Mouse (Mus musculus): ENCODE data around the gene Pdia6. TPM values are rescaled to one million over a fixed set of nuclear protein-coding genes. Genes with fewer than 3 reads are reported as not detected.

Pdia6 gene
- polyA plus RNA-seq (2016; fragmentation: Nextera tagmentation; extraction: Ambion mirVana) = 625 and 652 TPM in 2 replicates

DNA sequence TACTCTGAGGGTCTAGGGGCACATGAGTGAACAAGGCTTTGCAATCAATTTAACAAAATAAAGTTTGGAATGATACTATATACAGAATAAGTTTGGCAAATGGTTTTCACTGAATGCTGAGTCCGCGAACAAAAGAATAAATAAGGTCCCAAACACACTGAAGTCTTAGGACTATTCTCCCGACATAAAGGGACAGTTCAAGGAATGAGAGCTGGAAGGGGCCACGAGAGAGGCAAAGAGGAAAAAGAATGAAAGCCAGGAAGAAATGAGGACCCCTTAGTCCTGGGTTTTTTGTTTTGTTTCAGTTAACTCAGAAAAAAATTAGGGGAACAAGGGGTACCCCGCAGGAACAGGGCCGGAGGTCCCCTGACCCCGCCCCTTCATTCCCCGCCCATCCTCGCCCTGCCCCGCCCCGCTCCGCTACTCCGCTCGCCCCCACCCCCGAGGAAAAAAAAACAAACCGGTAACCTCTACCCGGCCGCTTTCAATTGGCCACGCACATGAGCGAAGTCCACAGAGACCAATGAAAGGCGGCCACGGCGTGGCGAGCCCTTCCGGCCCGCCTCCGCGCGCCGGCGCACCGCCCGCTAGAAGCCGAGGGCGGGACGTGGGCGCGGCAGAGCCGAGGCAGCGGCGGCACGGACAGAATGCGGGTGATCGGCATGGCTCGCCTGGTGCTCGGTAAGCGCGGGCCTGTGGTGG lies at the start of gene Pdia6:
TSS of gene Pdia6 (plus strand) at position 575 of the 702 bp plus-strand sequence.
- H3K4me3 ChIP-seq = peak within 1 kb of the TSS; percentile 97
- H3K27ac ChIP-seq (replicated peaks) = peak within 1 kb of the TSS; percentile 94
- peaks cover 25% of the 10 kb centered on the region for H3K4me1 ChIP-seq
- H3K9me3 ChIP-seq = no peaks in the 10 kb centered on the region
- peak; percentile 96 for DNase-seq (ENCODE audit: low spot score)
- peaks cover 30% of the 10 kb centered on the region for H3K36me3 ChIP-seq (replicated peaks)
- no peaks in the 10 kb centered on the region for H3K27me3 ChIP-seq (replicated peaks; ENCODE audit: low read depth, poor library complexity, severe bottlenecking)
- WGBS = 2% methylated on average over 48 of the region's 48 CpGs

DNA sequence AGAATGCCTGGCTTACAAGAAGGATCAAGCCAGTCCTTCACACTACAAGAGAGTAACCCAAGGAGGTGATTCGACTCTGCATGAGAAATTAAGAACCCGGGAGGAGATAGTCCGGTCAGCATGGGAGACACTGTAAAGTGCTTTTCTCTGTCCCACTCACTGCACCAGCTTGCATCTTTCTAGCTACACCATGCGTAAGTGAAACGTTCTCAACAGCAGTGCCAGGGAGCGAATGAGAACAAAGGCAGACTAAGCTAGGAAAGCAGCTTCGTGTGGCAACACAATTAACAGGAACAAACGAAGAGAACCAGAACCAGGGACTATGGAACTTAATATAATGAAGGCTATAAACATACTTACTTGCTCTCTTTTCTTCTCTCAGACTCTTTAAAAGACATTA lies 48.0 kb upstream of the Pdia6 start:
- H3K4me3 ChIP-seq = no peak overlapping the region
- no peak overlapping the region for H3K27ac ChIP-seq (replicated peaks)
- no peak for DNase-seq (ENCODE audit: low spot score)
- whole genome bisulfite sequencing = 67% methylated on average over 8 of the region's 8 CpGs
- 0 out of 2 replicates have a peak, but pooled peaks cover 2% of the 10 kb centered on the region for H3K9me3 ChIP-seq
- H3K27me3 ChIP-seq (replicated peaks; ENCODE audit: low read depth, poor library complexity, severe bottlenecking) = no peaks in the 10 kb centered on the region
- H3K36me3 ChIP-seq (replicated peaks) = no peaks in the 10 kb centered on the region
- H3K4me1 ChIP-seq = no peaks in the 10 kb centered on the region

DNA sequence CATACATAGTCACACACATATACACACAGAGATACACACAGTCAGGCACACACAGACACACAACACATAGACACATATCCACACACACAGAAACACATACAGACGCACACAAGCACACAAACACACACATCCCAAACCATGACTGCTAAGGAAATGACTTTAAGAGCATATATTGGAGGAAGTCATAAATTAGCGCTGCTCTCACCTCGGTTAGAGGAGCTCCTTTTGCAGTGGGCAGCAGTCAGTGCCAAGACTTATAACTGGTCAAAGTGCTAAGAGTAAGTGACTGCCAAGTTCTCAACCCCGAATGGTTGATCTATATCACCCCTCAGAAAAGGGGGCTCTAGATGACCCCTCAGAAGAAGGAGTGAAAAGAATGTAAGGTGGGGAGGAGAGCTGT lies 47.2 kb upstream of the Pdia6 start:
- H3K9me3 ChIP-seq = 0 out of 2 replicates have a peak, but pooled peaks cover 2% of the 10 kb centered on the region
- DNase-seq (ENCODE audit: low spot score) = no peak
- no peaks in the 10 kb centered on the region; the same call in 1 of the 2 replicates for H3K27me3 ChIP-seq (replicated peaks; ENCODE audit: low read depth, poor library complexity, severe bottlenecking)
- H3K27ac ChIP-seq (replicated peaks) = no peak overlapping the region
- no peaks in the 10 kb centered on the region for H3K4me1 ChIP-seq
- no peak overlapping the region for H3K4me3 ChIP-seq
- WGBS = 87% methylated on average over 4 of the region's 4 CpGs
- no peaks in the 10 kb centered on the region for H3K36me3 ChIP-seq (replicated peaks)

DNA sequence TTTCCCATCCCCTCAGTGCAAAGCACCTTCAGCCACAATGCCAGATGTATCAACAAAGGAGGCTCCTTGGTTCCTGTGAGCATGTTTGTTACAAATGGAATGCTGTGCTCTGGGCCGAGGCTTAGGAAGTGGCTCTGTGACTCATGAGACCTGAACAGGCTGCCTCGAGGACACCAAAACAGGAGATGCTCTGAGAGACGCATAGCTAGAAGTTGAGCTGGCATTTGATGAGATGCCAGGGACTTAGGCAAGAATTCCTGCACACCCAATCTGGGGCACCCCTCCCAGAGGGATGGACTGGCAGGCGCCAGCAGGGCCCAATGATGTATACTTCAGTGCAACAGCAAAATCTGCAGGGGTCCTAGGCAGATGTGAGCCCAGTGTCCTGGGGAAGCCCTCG lies 45.7 kb upstream of the Pdia6 start:
- no peak overlapping the region for H3K27ac ChIP-seq (replicated peaks)

GRCm38 (mm10) chr12:17221891-17222428 lies 44.4 kb upstream of the Pdia6 start:
- Histone ChIP-seq H3K27ac (replicated peaks) (no peak overlapping the region), H3K9me3 (no peaks in the 10 kb centered on the region), H3K27me3 (replicated peaks; ENCODE audit: low read depth, poor library complexity, severe bottlenecking) (no peaks in the 10 kb centered on the region; the same call in 1 of the 2 replicates), H3K36me3 (replicated peaks) (no peaks in the 10 kb centered on the region), H3K4me3 (no peak overlapping the region), H3K4me1 (no peaks in the 10 kb centered on the region)
- WGBS = 45% methylated on average over 5 of the region's 5 CpGs
- DNase-seq (ENCODE audit: low spot score) = peak; percentile 42

More for the DNA sequence above, 45.7 kb upstream of the Pdia6 start:
- DNase-seq (ENCODE audit: low spot score) = no peak
- Histone ChIP-seq H3K36me3 (replicated peaks) (no peaks in the 10 kb centered on the region), H3K27me3 (replicated peaks; ENCODE audit: low read depth, poor library complexity, severe bottlenecking) (no peaks in the 10 kb centered on the region; the same call in 1 of the 2 replicates), H3K4me3 (no peak overlapping the region), H3K9me3 (no peaks in the 10 kb centered on the region), H3K4me1 (no peaks in the 10 kb centered on the region)
- WGBS = 71% methylated on average over 5 of the region's 5 CpGs

DNA sequence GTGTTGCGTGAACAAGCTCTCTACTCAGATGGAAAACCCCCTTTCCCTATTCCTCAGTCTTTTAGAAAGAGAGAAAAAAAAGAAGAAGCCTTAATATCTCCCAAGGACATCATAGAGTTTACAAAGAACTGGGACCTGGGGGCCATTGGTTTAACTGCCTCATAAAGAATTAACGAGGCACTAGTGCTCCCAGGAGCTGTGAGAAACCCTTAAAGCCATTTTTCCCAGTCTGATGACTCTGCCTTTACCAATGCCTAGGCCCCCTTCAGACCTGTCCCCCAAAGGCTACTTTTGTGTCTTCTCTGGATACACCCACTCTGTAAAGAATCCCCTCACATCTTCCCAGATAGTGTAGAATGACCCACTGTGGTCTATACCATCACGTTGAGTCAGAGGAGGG lies 43.3 kb upstream of the Pdia6 start:
- H3K4me3 ChIP-seq = no peak overlapping the region
- no peaks in the 10 kb centered on the region for H3K9me3 ChIP-seq
- no peaks in the 10 kb centered on the region for H3K4me1 ChIP-seq
- H3K27ac ChIP-seq (replicated peaks) = no peak overlapping the region
- H3K27me3 ChIP-seq (replicated peaks; ENCODE audit: low read depth, poor library complexity, severe bottlenecking) = no peaks in the 10 kb centered on the region; the same call in 1 of the 2 replicates
- no peaks in the 10 kb centered on the region for H3K36me3 ChIP-seq (replicated peaks)
- WGBS = 71% methylated on average over 3 of the region's 3 CpGs
- DNase-seq (ENCODE audit: low spot score) = no peak

- Histone ChIP-seq H3K27me3 (replicated peaks; ENCODE audit: low read depth, poor library complexity, severe bottlenecking) (no peaks in the 10 kb centered on the region; the same call in 1 of the 2 replicates), H3K9me3 (no peaks in the 10 kb centered on the region), H3K36me3 (replicated peaks) (no peaks in the 10 kb centered on the region), H3K4me3 (no peak overlapping the region), H3K4me1 (no peaks in the 10 kb centered on the region), H3K27ac (replicated peaks) (no peak overlapping the region)
- no peak for DNase-seq (ENCODE audit: low spot score)
- 83% methylated on average over 5 of the region's 5 CpGs for WGBS
Observed at GRCm38 (mm10) chr12:17225012-17225411, 41.3 kb upstream of the Pdia6 start.

DNA sequence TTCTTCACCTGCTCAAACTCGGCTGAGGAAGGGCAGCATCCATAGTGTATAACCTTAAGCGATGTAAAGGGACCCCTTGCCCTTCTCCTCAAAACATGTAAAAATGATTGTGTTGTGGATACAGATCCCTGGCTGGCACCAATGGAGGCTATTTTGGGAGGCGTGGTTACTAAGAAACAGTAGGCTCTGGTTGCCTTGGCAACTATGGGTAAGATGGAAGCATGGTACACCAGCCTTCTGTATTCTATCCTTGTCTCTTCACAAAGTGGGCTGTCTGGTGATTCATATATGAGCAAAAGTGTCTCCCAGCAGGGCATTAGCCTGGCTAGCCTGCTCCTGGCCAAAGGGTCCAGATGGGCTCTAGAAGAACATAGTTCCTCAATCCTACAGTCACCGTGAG lies 38.4 kb upstream of the Pdia6 start:
- no peak overlapping the region for H3K4me3 ChIP-seq
- WGBS = 84% methylated on average over 4 of the region's 4 CpGs
- peaks cover 9% of the 10 kb centered on the region for H3K4me1 ChIP-seq
- no peaks in the 10 kb centered on the region; the same call in 1 of the 2 replicates for H3K27me3 ChIP-seq (replicated peaks; ENCODE audit: low read depth, poor library complexity, severe bottlenecking)
- H3K27ac ChIP-seq (replicated peaks) = no peak overlapping the region
- DNase-seq (ENCODE audit: low spot score) = no peak
- no peaks in the 10 kb centered on the region for H3K36me3 ChIP-seq (replicated peaks)
- no peaks in the 10 kb centered on the region for H3K9me3 ChIP-seq

DNA sequence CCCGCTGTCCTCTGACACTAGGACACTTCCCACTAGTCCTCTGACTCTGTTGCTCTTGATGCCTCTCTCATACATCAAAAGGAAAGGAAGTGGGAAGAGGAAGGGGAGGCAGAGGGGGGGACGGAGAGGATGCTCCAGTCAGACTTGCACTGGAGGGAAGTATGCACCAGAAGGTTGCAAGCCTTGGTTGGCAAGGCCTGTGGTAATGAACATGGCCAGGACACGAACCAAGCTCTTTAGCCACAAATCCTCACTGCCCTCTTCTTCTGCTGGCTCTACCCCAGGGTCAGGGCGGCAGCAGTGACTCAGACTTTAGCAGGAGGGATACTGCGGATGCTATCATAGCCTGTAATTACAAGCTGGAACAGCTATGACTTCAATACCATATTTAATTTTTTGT lies 35.8 kb upstream of the Pdia6 start:
- no peaks in the 10 kb centered on the region for H3K36me3 ChIP-seq (replicated peaks)
- no peak for DNase-seq (ENCODE audit: low spot score)
- no peaks in the 10 kb centered on the region for H3K9me3 ChIP-seq
- 82% methylated on average over 5 of the region's 5 CpGs for WGBS
- H3K4me1 ChIP-seq = peaks cover 13% of the 10 kb centered on the region
- H3K27me3 ChIP-seq (replicated peaks; ENCODE audit: low read depth, poor library complexity, severe bottlenecking) = no peaks in the 10 kb centered on the region
- H3K4me3 ChIP-seq = no peak overlapping the region
- no peak overlapping the region for H3K27ac ChIP-seq (replicated peaks)

- no peaks in the 10 kb centered on the region for H3K9me3 ChIP-seq
- no peak overlapping the region for H3K27ac ChIP-seq (replicated peaks)
- no peak overlapping the region for H3K4me3 ChIP-seq
- H3K4me1 ChIP-seq = peaks cover 22% of the 10 kb centered on the region
- no peaks in the 10 kb centered on the region for H3K36me3 ChIP-seq (replicated peaks)
- no peak for DNase-seq (ENCODE audit: low spot score)
- no peaks in the 10 kb centered on the region for H3K27me3 ChIP-seq (replicated peaks; ENCODE audit: low read depth, poor library complexity, severe bottlenecking)
- 78% methylated on average over 14 of the region's 14 CpGs for WGBS
Observed at GRCm38 (mm10) chr12:17231513-17231912, 34.8 kb upstream of the Pdia6 start.

- H3K36me3 ChIP-seq (replicated peaks) = no peaks in the 10 kb centered on the region
- H3K4me3 ChIP-seq = no peak overlapping the region
- H3K27ac ChIP-seq (replicated peaks) = no peak overlapping the region
- WGBS = 49% methylated on average over 11 of the region's 11 CpGs
- DNase-seq (ENCODE audit: low spot score) = no peak
- no peaks in the 10 kb centered on the region for H3K27me3 ChIP-seq (replicated peaks; ENCODE audit: low read depth, poor library complexity, severe bottlenecking)
- H3K4me1 ChIP-seq = peaks cover 37% of the 10 kb centered on the region
- H3K9me3 ChIP-seq = no peaks in the 10 kb centered on the region
Observed at GRCm38 (mm10) chr12:17235535-17236313, 30.6 kb upstream of the Pdia6 start.

- Histone ChIP-seq H3K27me3 (replicated peaks; ENCODE audit: low read depth, poor library complexity, severe bottlenecking) (no peaks in the 10 kb centered on the region), H3K27ac (replicated peaks) (peak overlapping the region; percentile 60), H3K4me1 (peaks cover 28% of the 10 kb centered on the region), H3K9me3 (peaks cover 5% of the 10 kb centered on the region), H3K4me3 (0 out of 2 replicates have a peak overlapping the region, but pooled peaks have one; percentile 3), H3K36me3 (replicated peaks) (no peaks in the 10 kb centered on the region)
- peak; percentile 75 for DNase-seq (ENCODE audit: low spot score)
- 36% methylated on average over 12 of the region's 12 CpGs for WGBS
Observed at GRCm38 (mm10) chr12:17238588-17239427, 27.5 kb upstream of the Pdia6 start.
